Mouse (Mus musculus): ENCODE measurements around the gene 4930556J24Rik.
"Not testable (repeated sequence)": the region's sequence is repeated elsewhere in the genome, so short reads cannot be mapped to it uniquely, and the experiment has no call there.

The 4930556J24Rik gene

DNA sequence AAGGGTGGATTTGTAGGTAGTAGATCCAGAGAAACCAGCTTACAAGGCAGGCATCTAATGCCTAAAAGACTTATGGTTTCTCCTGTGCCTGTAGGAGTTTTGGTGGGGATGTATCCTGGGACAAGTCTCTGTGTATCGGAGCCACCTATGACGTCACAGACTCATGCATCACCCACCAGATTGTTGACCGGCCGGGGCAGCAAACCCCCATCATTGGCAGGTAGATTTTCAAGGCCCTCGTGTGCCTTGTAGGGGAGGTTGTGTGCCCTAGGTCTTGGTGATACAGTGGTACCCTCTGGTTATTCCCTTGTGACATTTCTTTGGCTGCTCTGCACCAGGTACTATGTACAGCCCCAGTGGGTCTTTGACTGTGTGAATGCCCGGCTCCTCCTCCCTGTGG is at the start of gene 4930556J24Rik:
Gene 4930556J24Rik, minus strand, starts transcription at position 101 of the 400 bp plus-strand sequence.
- no peak for DNase-seq

DNA sequence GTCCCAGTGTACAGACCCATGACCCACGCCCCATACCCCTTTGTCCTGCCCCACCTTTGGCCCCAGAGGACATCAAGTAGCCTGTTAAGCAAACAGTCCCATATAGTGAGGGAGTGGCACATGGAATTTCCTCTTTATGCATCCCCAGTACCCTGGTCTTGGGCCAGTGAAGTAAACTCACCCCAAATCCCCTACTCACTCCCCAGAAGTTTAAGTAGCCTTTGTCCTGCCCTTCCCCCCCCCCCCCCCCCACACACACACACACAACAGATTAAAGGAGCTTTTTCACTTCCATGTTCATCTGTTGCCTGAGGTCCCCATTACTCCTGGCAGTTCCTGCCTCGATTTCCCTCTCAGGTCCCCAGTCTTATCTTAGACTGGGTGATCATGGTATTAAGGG is 46.7 kb upstream of the 4930556J24Rik start:
- DNase-seq = no peak

DNA sequence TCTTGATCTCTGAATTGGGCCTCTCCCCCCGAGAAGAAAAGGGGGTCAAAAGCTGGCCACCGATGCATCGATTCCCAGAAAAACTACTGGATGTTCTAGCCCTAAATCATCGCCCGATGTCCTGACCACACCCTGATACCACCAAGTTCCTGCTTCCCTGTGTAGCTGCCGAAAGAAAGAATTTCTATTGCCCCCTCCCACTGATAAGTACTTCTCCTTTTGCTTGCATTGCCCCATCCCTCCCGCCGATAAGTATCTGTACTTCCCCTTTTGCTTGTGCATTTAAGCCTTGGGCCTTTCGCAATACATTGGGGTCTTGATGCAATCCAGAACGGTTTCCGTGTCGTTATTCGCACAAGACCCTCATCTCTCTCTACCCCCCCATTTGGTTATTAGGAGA is 45.5 kb upstream of the 4930556J24Rik start:
- not testable (repeated sequence) for DNase-seq

DNA sequence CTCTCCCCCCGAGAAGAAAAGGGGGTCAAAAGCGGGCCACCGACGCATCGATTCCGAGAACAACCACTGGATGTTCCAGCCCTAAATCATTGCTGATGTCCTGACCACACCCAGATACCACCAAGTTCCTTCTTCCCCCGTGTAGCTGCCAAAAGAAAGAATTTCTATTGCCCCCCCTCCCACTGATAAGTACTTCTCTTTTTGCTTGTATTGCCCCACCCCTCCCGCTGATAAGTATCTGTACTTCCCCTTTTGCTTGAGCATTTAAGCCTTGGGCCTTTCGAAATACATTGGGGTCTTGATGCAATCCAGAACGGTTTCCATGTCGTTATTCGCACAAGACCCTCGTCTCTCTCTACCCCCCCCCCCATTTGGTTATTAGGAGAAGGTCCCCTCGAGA is 39.2 kb upstream of the 4930556J24Rik start:
- DNase-seq = not testable (repeated sequence)

DNA sequence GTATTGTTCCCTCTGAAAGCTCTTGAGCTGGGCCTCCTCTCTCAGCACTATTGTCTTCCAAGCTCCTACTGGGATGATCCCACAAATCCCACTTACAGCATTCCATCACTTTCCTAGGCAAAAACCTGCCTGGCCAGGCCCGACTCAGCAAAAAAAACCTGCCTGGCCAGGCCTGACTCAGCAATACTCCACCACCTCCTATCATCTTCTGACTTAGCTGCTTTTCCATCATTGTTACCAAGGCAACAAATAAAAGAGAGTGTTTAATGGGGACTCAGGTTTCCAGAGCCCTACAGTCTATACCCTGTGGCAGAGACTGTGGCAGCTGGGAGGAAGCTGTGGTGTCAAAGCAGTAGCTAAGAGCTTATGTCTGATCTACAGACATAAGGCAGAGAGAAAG is 36.0 kb upstream of the 4930556J24Rik start:
- no peak for DNase-seq

DNA sequence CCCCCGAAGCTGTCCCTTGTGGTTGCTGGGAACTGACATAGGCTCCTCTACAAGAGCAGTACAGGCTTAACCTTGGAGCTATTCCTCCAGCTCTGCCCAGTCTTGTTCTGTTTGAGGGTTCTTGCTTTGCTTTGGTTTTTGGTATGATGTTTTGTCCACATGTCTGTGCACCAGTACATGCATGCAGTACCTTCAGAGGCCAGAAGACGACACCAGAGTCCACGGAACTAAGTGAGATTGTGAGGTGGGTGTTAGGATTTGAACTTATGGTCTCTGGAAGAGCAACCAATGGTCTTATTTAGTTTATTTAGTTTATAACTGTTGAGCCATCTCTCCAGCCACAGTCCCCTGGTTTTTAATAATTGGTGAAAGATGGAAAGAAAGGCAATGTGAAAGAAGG is 29.9 kb upstream of the 4930556J24Rik start:
- DNase-seq = no peak

DNA sequence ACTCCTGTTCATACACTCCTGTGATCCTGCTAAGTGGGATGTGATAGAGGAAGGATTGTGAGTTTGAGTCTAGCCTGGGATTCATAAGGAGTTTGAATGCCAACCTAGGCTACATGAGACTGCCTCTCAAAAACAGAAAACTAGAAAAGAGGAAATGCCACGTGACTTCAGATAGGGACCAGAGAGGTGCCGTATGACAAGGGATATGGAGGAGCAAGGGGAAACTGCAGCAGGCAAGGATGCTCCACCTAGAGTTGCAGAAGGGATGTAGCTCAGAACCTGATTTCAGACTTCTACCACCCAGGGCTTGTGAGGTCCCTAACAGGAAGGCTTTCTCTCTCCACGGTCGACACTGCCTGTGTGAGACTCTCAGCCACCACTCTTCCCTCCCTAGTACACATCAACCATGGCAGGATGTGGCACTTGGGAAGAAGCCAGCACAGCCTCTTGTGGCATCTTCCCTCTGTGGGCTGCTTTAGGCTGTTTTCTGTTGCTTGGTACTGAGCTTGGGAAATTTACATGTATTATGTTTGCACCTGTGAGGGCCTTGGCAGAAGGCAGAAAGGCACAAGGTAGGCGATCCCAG is 28.7 kb upstream of the 4930556J24Rik start:
- no peak for DNase-seq

DNA sequence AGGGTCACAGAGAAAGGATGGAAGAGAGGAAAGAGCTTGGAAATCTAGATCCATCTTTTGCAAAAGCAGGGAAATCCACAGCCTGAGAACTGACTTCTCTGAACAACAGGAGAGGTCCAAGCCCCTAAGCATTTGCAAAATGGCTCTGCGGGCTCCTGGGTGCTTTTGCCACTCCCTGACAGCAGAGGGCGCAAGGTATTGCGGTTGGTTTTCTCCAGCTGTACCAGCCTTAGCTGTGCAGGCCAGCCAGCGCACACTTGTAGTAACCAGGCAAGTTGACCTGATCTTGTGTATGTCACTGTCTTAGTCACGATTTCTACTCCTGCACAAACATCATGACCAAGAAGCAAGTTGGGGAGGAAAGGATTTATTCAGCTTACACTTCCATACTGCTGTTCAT is 25.0 kb upstream of the 4930556J24Rik start:
- DNase-seq = peak; percentile 83 to 84

DNA sequence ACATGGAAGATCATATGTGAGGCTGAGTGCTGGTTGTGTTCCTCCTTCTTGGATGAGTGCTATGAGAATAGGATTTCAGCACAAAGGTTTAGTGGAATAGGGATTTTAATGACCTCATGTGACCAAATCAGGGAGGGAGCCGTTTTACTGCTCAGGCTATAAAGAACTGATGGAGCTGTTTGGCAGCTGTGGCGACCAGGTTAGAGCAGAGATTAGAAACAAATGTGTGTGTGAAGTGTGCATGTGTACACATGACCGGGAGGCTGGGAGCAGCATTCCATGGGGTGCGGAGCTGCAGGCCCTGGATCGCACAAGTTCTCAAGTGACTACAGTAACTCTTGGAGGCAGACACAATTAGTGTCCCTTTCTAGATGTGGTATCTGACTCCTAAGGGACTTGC is 23.0 kb upstream of the 4930556J24Rik start:
- DNase-seq = no peak

DNA sequence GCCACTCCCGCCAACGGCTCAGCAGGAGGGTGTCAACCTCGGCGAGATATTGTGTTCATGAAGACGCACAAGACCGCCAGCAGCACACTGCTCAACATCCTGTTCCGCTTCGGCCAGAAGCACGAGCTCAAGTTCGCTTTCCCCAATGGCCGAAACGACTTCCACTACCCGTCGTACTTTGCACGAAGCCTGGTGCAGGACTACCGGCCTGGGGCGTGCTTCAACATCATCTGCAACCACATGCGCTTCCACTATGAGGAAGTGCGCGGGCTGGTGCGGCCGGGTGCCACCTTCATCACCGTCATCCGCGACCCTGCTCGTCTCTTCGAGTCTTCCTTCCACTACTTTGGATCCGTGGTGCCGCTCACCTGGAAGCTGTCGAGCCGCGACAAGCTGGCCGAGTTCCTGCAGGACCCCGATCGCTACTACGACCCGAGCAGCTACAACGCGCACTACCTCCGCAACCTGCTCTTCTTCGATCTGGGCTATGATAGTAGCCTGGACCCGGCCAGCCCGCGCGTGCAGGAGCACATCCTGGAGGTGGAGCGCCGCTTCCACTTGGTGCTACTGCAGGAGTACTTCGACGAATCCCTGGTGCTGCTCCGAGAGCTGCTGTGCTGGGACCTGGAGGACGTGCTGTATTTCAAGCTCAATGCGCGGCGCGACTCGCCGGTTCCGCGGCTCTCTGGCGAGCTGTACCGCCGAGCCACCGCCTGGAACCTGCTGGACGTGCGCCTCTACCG is 21.6 kb upstream of the 4930556J24Rik start:
- DNase-seq = peak; percentile 35 to 55

DNA sequence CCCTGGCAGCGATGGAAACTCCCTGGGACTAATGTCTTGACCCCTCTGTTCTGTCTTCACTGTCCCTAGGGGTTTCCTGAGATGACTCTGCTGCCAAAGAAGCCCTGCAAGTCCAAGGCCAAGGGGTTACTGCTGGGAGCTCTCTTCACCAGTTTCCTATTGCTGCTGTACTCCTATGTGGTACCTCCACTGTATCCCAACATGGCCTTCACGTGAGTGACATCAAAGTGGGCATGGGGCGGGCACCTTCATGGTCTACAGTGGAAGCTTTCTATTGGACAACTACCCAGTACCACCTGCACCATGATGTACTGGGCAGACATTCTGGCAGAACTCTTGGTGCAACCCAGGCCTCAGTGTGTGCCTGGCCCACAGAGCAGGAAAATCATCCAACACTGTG is 20.3 kb upstream of the 4930556J24Rik start:
- DNase-seq = no peak

DNA sequence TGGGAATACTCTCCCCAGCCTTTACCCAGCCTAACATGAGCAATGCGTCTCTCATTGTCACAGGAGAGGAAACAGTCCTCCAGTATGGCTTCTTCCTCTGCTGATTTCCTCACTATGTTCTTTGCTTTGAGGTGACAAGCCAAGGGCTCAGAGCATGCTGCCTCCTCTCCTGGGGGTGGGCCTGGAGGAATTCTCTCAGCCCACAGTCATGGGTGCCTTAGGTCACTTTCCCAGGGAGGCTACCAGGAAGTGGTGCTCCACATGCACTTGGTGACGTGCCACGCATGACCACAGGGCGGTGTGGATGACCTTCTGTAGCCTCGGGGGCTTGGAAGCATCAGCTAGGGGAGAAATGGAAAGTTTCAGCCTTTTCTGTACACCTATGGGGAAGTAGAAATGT is 18.9 kb upstream of the 4930556J24Rik start:
- DNase-seq = no peak

DNA sequence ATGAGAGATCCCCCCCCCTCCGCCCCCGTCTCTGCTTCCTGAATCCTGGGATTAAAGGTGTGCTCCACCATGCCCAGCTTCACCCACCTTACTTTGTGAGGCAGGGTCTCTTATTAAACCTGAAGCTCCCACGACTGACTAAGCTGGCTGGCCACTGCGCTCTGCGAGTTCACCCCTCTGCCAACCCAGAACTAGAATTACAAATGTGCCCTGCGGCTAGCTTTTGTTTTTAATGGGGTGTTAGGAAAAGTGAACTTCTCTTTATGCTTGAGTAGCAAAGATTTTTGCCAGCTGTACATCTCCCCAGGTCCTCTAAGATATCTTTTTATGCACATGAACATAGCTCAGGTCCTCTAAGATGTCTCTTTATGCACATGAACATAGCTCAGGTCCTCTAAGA is 17.3 kb upstream of the 4930556J24Rik start:
- no peak for DNase-seq

DNA sequence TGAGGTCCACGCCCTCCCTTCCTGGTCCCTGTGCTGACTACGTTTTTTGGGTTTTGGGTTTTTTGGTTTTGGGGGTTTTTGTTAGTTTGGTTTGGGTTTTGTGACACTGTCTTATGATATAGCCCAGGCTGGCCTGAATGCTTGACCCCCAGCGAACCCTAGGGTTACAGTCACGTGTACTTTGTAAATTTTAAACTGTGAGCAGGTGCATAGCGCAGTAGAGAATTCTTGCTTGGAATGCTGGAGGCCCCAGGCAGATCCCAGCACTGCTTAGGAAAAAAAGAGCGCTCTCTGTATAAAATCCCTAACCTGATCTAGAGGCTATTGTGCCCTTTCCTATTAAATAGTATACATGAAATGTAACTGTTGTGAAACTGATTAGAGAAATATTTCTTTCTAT is 16.6 kb upstream of the 4930556J24Rik start:
- DNase-seq = no peak

DNA sequence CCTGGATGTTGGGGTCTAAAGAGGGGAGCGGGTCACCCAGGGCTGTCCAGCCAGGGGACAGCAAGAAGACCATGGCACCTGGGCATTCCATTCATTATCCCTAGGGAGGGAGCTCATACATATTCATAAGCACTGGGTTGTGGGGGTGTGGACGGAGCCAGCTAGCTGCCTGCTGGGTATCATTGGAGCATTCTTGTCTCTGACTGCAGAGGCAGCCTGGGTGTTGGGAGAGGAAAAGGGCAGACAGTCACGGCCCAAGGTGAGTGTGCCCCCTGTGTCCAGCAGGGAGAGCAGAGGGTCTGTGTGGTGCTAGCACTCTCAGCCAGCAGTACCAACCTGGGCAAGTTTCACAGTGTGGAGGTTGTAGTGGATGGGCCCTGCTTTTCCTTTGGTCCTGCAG is 13.2 kb upstream of the 4930556J24Rik start:
- peak in 1 of 2 experiments; percentile 28 for DNase-seq

DNA sequence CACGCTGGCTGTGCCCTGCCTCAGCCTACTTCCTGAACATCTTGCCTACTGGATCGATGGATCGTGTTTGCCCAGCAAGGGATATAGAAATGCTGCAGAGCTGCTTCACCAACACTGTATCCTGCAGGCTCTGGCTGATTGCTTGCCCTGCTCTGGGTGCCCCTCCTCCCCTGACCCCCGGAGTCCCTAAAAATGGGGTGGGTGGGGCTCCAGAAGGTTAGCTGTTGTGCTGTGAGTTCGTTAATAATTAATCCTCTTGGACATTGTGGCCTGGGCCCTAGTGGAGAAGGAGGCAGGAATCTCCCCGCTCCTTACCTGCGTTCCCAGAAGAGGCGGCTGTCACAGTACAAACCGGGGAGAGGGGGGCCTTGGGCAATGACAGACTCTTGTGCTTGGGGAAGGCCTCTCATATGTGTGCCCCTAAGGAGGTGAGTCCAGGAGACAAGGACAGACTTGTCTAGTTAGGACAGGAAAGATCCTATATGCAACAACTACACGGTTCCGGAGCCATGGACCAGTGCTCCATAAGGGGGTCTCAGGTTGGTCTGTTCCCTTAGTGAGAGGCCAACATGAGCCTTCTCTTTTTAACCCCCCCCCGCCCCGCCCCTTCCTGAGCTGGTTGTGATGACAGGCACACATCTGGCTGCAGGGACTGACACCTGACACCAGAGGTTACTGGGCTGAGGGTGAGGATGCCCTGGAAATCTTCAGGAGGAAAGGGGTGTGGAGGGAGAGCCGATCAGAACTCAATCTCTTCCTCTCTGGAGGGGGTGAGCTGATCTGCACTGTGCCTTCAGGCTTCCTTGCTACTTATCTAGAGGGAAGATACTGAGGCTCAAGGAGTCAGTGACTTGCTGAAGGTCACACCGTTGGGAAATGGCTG is 7.5 kb upstream of the 4930556J24Rik start:
- peak; percentile 36 to 63 for DNase-seq

DNA sequence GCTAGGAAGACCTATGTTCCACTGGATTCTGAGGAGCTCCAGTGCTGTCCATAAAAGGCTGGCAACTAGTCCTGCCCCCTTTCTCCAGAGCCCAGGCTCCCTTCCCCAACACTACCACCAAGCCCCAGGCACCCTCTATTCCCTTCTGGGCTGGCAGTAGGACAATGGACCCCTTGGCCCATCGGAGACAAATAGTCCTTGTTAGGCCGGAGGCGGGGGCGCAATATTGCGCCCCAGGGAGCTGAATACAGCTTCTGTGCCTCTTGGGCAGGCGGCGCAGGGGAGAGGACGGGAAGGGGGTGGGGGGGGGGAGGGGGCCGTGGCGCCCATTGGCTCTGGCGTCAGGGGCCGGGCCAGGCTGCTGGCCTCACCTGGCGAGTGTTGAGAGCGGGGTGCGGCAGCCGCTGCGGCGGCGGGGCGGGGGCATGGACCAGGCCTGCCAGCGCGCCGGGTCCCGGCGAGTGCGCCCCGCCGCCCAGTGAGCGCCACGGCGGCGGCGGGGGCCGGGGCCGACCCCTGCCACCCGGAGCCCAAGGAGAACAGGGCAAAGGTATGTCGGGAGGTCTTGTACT is 6.8 kb upstream of the 4930556J24Rik start, which contains the start of gene Gal3st1:
Gene Gal3st1, plus strand, starts transcription at position 346 of the 572 bp plus-strand sequence.
- DNase-seq = peak; percentile 45 to 72

DNA sequence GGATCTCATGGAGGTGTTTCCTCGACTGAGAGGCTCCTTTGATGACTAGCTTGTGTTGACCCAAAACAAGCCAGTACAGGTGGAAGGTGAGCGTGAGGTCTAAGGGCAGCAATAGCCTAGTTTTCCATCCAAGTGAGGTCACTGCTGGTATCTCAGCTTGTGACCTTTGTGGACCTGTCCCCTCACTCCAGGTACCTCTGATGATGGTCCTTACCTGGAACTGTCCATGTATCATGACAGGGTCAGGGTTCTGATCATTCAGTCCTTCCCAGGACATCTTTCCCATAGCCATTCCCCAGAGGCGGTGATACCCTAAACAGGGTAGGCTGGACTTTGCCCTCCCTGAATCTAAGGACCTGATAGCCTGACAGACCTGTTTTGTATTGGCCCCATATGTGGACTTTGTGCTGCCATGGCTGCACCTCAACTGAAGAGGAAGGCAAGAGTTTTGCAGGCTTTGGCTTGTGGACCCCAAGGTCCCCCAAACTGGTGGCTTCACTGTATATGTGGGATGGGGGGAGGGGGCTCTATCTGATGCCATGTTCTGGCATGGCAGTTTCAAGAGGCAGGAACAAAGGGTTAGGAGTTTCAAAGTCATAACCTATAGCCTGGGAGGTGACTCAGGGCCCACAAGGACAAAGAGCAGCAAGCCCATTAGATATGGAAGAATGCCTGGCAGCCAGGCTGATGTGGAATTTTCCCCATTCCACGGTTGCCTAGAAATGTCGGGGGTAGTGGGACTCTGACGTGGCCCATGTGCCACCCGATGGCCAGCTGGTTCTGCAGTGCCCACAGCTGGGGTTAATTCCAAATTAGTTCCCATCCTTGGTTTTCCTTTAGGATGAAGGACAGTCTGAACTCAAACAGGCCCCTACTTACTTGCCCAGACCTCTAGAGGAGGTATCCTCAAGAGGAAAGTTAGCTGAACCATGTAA is 6.0 kb upstream of the 4930556J24Rik start:
- DNase-seq = peak in 1 of 2 experiments; percentile 44

DNA sequence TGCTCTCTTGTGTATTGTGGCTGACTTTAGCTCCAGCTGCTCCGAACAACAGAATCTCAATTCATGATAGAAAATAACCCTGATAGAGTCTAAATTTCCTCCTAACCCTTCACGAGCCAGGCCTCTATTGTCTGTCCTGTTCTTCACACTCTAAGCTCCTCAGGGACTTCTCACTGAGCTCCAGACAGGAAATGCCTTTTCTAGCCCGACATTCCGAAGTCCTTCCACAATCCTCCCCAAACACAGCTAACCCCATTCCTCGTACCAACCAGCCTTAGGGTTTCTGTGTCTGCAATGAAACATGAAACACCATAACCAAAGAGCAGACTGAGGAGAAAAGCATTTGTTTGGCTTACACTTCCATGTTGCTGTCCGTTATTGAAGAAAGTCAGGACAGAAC is 5.0 kb upstream of the 4930556J24Rik start:
- no peak for DNase-seq

DNA sequence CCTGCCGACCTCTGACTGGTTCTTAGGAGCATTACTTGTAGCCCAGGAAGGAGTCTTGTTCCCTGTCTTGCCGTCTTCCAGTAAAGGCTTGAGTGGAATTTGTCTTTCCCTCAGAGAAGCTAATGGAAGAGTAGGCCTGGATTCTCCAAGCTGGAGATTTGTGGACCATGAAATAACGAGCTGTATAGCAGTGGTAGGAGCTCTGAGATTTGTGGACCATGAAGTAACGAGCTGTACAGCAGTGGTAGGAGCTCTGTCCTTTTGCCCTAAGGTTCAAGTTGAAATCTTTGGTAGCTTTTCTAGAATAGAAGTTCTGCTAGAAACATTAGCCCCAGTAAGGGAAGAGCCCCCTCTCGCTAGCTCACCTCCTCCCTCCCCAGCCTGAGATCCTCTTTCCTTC is 1.8 kb upstream of the 4930556J24Rik start:
- no peak for DNase-seq

DNA sequence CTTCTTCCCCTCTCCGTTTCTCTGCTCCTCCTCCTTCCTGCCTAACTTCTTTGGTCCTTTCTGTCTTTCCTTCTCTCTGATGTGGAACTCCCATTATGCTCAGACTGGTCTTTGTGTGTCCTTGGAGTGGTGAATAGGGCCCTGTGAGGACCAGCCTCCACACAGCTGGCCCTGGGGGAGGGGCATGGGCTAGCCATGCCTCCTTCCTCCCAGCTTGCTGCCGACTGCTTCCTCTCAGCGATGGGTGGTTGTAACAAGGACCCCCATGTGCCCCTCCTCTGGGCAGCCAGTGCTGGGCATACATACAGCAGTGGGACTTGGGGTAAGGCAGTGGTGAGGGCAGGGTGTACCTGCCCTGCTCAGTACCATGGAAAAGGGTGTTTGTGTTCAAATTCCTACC is 2.3 kb downstream of the 4930556J24Rik start:
- DNase-seq = no peak

DNA sequence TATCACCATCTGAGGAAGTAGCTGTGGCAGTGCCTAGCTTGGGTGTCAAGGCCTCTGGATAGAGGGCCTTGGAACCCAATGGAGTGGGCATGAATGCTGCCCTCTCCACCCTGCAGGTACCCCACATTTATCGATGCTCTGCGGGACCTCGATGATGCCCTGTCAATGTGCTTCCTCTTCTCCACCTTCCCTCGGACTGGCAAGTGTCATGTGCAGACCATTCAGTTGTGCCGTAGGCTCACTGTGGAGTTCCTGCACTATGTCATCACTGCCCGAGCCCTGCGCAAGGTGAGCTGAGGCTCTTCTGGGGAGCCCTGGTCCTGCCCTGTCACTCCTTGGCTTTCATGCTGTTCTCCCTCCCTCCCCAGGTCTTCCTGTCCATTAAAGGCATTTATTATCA is 3.5 kb downstream of the 4930556J24Rik start:
- no peak for DNase-seq

Measured in kidney, postnatal 4 days (tissue).